Comparison of ENCODE assay signal across 27 mouse cellular contexts in the genomic region with DNA sequence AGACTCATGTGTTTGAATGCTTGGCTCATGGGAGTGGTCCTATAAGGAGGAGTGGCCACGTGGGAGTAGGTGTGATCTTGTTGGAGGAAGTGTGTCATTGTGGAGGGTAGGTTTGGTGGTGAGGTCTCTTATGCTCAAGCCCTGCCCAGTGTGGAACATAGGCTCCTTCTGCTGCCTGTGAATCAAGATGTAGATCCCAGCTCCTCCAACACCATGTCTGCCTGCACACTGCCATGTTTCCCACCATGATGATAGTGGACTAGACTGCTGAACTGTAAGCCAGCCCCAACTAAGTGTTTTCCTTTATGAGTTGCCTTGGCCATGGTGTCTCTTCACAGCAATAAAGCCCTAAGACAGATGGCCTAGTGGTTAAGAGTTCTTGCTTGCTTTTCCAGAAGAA. TPM values are rescaled to one million over a fixed set of nuclear protein-coding genes. Genes with fewer than 3 reads are reported as not detected.
DNase-seq lines count a peak whose midpoint lies in the region; ATAC-seq and TF ChIP-seq lines count a peak whose summit lies in the region.
"Had no signal": no experiment of that assay in that cellular context is flagged by ENCODE, and none has a peak within 500 bp of the region (broad histone marks: within the 10 kb centered on the region; RNA-seq: fewer than 3 reads in every experiment).

No protein-coding gene starts in this region.

- no peak overlapping the region for H3K27ac ChIP-seq in MEL (ENCODE audit: control insufficient read depth, low read depth, low read length)
- H3K27ac ChIP-seq in embryonic fibroblast, embryonic 13.5 days (ENCODE audit: insufficient read depth, low read length): no peak overlapping the region
- H3K27ac ChIP-seq: embryonic facial prominence, embryonic 10.5 days; embryonic facial prominence, embryonic 12.5 days; forebrain, embryonic 10.5 days; forebrain, embryonic 12.5 days had no signal

- no peak for DNase-seq in MEL (ENCODE audit: low read depth, low spot score)
- no peak for DNase-seq in layer of hippocampus, adult 18-20 months (ENCODE audit: low spot score in 2 of 2)
- DNase-seq: adrenal gland, adult 8-10 months; adrenal gland, postnatal 14 days; adrenal gland, postnatal 36 days; cerebellum, adult 11-12 months; cerebellum, adult 2 months; cerebellum, postnatal 10 days; cerebellum, postnatal 25 days had no signal

- peaks cover 23% of the 10 kb centered on the region for H3K79me2 ChIP-seq in MEL (ENCODE audit: control insufficient read depth, insufficient read depth, low read length, poor library complexity)

- TF ChIP-seq CTCF in MEL (IDR thresholded peaks at IDR 0.05 in 2 of 3, conservative IDR thresholded peaks at IDR 0.05 in 1 of 3; ENCODE audit: control insufficient read depth in 1 of 3, insufficient read depth in 1 of 3, low read depth in 2 of 3, low read length in 3 of 3, poor library complexity in 1 of 3, severe bottlenecking in 1 of 3): no peak
- no peak for TF ChIP-seq CTCF in embryonic fibroblast, embryonic 13.5 days (IDR thresholded peaks at IDR 0.05; ENCODE audit: borderline replicate concordance, insufficient read depth, low read length)

- H3K36me3 ChIP-seq in megakaryocyte, embryonic 14.5 days (replicated peaks; ENCODE audit: low read length): peaks cover 12% of the 10 kb centered on the region
- H3K36me3 ChIP-seq in MEL (ENCODE audit: control insufficient read depth in 1 of 2, insufficient read depth in 2 of 2, low read length in 2 of 2): peaks cover 7 to 22% of the 10 kb centered on the region in 2 experiments

- TF ChIP-seq EP300 in MEL (IDR thresholded peaks at IDR 0.05; ENCODE audit: low read depth in 1 of 2, low read length in 2 of 2): no peak

- ATAC-seq in megakaryocyte, adult 5-6 weeks (ENCODE audit: poor library complexity, severe bottlenecking): no peak
- ATAC-seq: activated CD4-positive, CD25-positive, alpha-beta regulatory T cell, adult 4 months; forebrain, embryonic 14.5 days; forebrain, embryonic 16.5 days; Patski had no signal

- H3K9ac ChIP-seq in MEL (ENCODE audit: control insufficient read depth, low read depth, low read length, poor library complexity, severe bottlenecking): no peak overlapping the region
- H3K9ac ChIP-seq: embryonic facial prominence, embryonic 12.5 days; forebrain, embryonic 12.5 days had no signal

- H3K4me1 ChIP-seq in megakaryocyte, embryonic 14.5 days: peaks cover 60% of the 10 kb centered on the region
- H3K4me1 ChIP-seq in MEL (ENCODE audit: control insufficient read depth in 1 of 2, insufficient read depth in 2 of 2, low read length in 2 of 2): peaks cover 9 to 30% of the 10 kb centered on the region in 2 experiments
- no peaks in the 10 kb centered on the region for H3K4me1 ChIP-seq in embryonic fibroblast, embryonic 13.5 days (ENCODE audit: control insufficient read depth, insufficient read depth, low read length)

- H3K9me3 ChIP-seq in megakaryocyte, embryonic 14.5 days: peaks cover 3% of the 10 kb centered on the region; the same call in 1 of the 2 replicates
- H3K9me3 ChIP-seq in MEL (replicated peaks; ENCODE audit: insufficient read depth, low read length): no peaks in the 10 kb centered on the region
- H3K9me3 ChIP-seq: embryonic facial prominence, embryonic 10.5 days; embryonic facial prominence, embryonic 12.5 days; forebrain, embryonic 10.5 days; forebrain, embryonic 12.5 days had no signal

- peak overlapping the region; percentile 18 for H3K4me3 ChIP-seq in megakaryocyte, embryonic 14.5 days (replicated peaks)
- no peak overlapping the region for H3K4me3 ChIP-seq in MEL (ENCODE audit: control insufficient read depth in 1 of 2, insufficient read depth in 1 of 2, low read depth in 2 of 2, low read length in 2 of 2)
- no peak overlapping the region for H3K4me3 ChIP-seq in embryonic fibroblast, embryonic 13.5 days (ENCODE audit: insufficient read depth, low read length)
- H3K4me3 ChIP-seq: embryonic facial prominence, embryonic 10.5 days; embryonic facial prominence, embryonic 12.5 days; erythroblast, embryonic 14.5 days; forebrain, embryonic 12.5 days had no signal

- no peak for TF ChIP-seq RAD21 in MEL (IDR thresholded peaks at IDR 0.05; ENCODE audit: low read depth, low read length)

- peaks cover 14% of the 10 kb centered on the region for H3K27me3 ChIP-seq in megakaryocyte, embryonic 14.5 days (replicated peaks)
- no peaks in the 10 kb centered on the region for H3K27me3 ChIP-seq in MEL (ENCODE audit: control insufficient read depth in 1 of 2, insufficient read depth in 2 of 2, low read length in 2 of 2)
- H3K27me3 ChIP-seq: embryonic facial prominence, embryonic 12.5 days; forebrain, embryonic 12.5 days had no signal

- TF ChIP-seq POLR2A in MEL (IDR thresholded peaks at IDR 0.05; ENCODE audit: control insufficient read depth in 1 of 2, insufficient read depth in 1 of 2, low read depth in 1 of 2, low read length in 2 of 2, poor library complexity in 1 of 2): no peak; a peak in 1 of 4 replicates
- peak; percentile 52 for TF ChIP-seq POLR2A in embryonic fibroblast, embryonic 13.5 days (IDR thresholded peaks at IDR 0.05; ENCODE audit: low read depth, low read length)

TF ChIP-seq in MEL, 35 proteins besides CTCF, POLR2A, EP300 and RAD21:
- TF ChIP-seq POLR2AphosphoS2 (IDR thresholded peaks at IDR 0.05; ENCODE audit: low read length) (peak; percentile 8; the same call in 1 of the 2 replicates), UBTF (IDR thresholded peaks at IDR 0.05; ENCODE audit: borderline replicate concordance, insufficient read depth, low read depth, low read length) (no peak)

RNA-seq across cellular contexts. Expression of gene 1700028J19Rik, which starts 2.4 kb away (rescaled TPM):
- polyA plus RNA-seq in megakaryocyte, embryonic 14.5 days (2012; ENCODE audit: insufficient read depth, low replicate concordance): not detected in 2 replicates
- total RNA-seq in megakaryocyte, adult 5-6 weeks (2015): 3.0 and 3.1 TPM in 2 replicates
- total RNA-seq in megakaryocyte, adult 5-6 weeks (2017): 0.62 and 0.94 TPM in 2 replicates
- 0.46 and 0.62 TPM in 2 replicates for total RNA-seq in MEL (2012; rRNA removed)
- 1 to 10 TPM in 1 of 2 experiments, not detected in 1; 1.2 TPM for polyA plus RNA-seq in MEL (2012; ENCODE audit: insufficient read depth in 1 of 2, insufficient read length in 2 of 2, low read depth in 1 of 2, low replicate concordance in 2 of 2, missing spikeins in 1 of 2)
- polyA plus RNA-seq in embryonic fibroblast, embryonic 13.5 days (2011; ENCODE audit: insufficient read length, low read depth, missing spikeins): 0.75 and 1.1 TPM in 2 replicates
- total RNA-seq in layer of hippocampus, adult 18-20 months (2021): under 1 TPM; 0.62 to 0.84 TPM
- polyA plus RNA-seq: erythroblast, embryonic 14.5 days had no signal

RNA-seq across cellular contexts. Expression of gene 2410002F23Rik, which starts 2.4 kb away (rescaled TPM):
- polyA plus RNA-seq in megakaryocyte, embryonic 14.5 days (2012; ENCODE audit: insufficient read depth, low replicate concordance): 90.5 and 96.5 TPM in 2 replicates
- 19.9 and 20.8 TPM in 2 replicates for total RNA-seq in megakaryocyte, adult 5-6 weeks (2015)
- 17.2 and 23.0 TPM in 2 replicates for total RNA-seq in megakaryocyte, adult 5-6 weeks (2017)
- total RNA-seq in MEL (2012; rRNA removed): 89.1 and 148 TPM in 2 replicates
- polyA plus RNA-seq in MEL (2012; ENCODE audit: insufficient read depth in 1 of 2, insufficient read length in 2 of 2, low read depth in 1 of 2, low replicate concordance in 2 of 2, missing spikeins in 1 of 2): 100 to 1,000 TPM; 174 to 841 TPM
- 71.4 and 78.0 TPM in 2 replicates for polyA plus RNA-seq in embryonic fibroblast, embryonic 13.5 days (2011; ENCODE audit: insufficient read length, low read depth, missing spikeins)
- total RNA-seq in layer of hippocampus, adult 18-20 months (2021): 10 to 100 TPM; 78.3 to 89.3 TPM

RNA-seq across cellular contexts. Expression of gene Gm36864, which starts 8.1 kb away (rescaled TPM):
- not detected in 2 replicates for polyA plus RNA-seq in megakaryocyte, embryonic 14.5 days (2012; ENCODE audit: insufficient read depth, low replicate concordance)
- total RNA-seq in megakaryocyte, adult 5-6 weeks (2015): not detected in 2 replicates
- not detected in 2 replicates for total RNA-seq in megakaryocyte, adult 5-6 weeks (2017)
- total RNA-seq in MEL (2012; rRNA removed): not detected in 2 replicates
- polyA plus RNA-seq in MEL (2012; ENCODE audit: insufficient read depth in 1 of 2, insufficient read length in 2 of 2, low read depth in 1 of 2, low replicate concordance in 2 of 2, missing spikeins in 1 of 2): under 1 TPM in 1 of 2 experiments, not detected in 1; 0.08 TPM
- polyA plus RNA-seq in embryonic fibroblast, embryonic 13.5 days (2011; ENCODE audit: insufficient read length, low read depth, missing spikeins): not detected in 2 replicates
- total RNA-seq in layer of hippocampus, adult 18-20 months (2021): not detected
- total RNA-seq: adrenal gland, adult 18-20 months; adrenal gland, adult 8-10 months; adrenal gland, postnatal 14 days; adrenal gland, postnatal 36 days; ES-E14 had no signal
- polyA plus RNA-seq: activated CD4-positive, CD25-positive, alpha-beta regulatory T cell, adult 4 months; cerebellum, adult 2 months; cortical plate, adult 2 months; embryonic facial prominence, embryonic 12.5 days; embryonic facial prominence, embryonic 14.5 days; erythroblast, embryonic 14.5 days; forebrain, embryonic 10.5 days; forebrain, embryonic 12.5 days; forebrain, embryonic 14.5 days; forebrain, embryonic 16.5 days; frontal cortex, adult 2 months; Patski had no signal

RNA-seq across cellular contexts. Expression of gene Acp4, which starts 13.1 kb away (rescaled TPM):
- polyA plus RNA-seq in megakaryocyte, embryonic 14.5 days (2012; ENCODE audit: insufficient read depth, low replicate concordance): not detected in 2 replicates
- total RNA-seq in megakaryocyte, adult 5-6 weeks (2015): not detected in 2 replicates
- total RNA-seq in megakaryocyte, adult 5-6 weeks (2017): not detected in 2 replicates
- 0.10 and 0.12 TPM in 2 replicates for total RNA-seq in MEL (2012; rRNA removed)
- polyA plus RNA-seq in MEL (2012; ENCODE audit: insufficient read depth in 1 of 2, insufficient read length in 2 of 2, low read depth in 1 of 2, low replicate concordance in 2 of 2, missing spikeins in 1 of 2): under 1 TPM in 1 of 2 experiments, not detected in 1; 0.14 TPM
- not detected in 2 replicates for polyA plus RNA-seq in embryonic fibroblast, embryonic 13.5 days (2011; ENCODE audit: insufficient read length, low read depth, missing spikeins)
- total RNA-seq in layer of hippocampus, adult 18-20 months (2021): not detected
- total RNA-seq: adrenal gland, adult 18-20 months; adrenal gland, adult 8-10 months; adrenal gland, postnatal 14 days; adrenal gland, postnatal 36 days had no signal
- polyA plus RNA-seq: activated CD4-positive, CD25-positive, alpha-beta regulatory T cell, adult 4 months; C2C12; cerebellum, adult 2 months; cortical plate, adult 2 months; embryonic facial prominence, embryonic 10.5 days; erythroblast, embryonic 14.5 days; forebrain, embryonic 10.5 days; forebrain, embryonic 14.5 days; forebrain, embryonic 16.5 days; frontal cortex, adult 2 months; Patski had no signal

RNA-seq across cellular contexts. Expression of gene Gm15517, which starts 17.2 kb away (rescaled TPM):
- polyA plus RNA-seq in megakaryocyte, embryonic 14.5 days (2012; ENCODE audit: insufficient read depth, low replicate concordance): not detected in 2 replicates
- total RNA-seq in megakaryocyte, adult 5-6 weeks (2015): not detected in 2 replicates
- not detected in 2 replicates for total RNA-seq in megakaryocyte, adult 5-6 weeks (2017)
- not detected in 2 replicates for total RNA-seq in MEL (2012; rRNA removed)
- not detected for polyA plus RNA-seq in MEL (2012; ENCODE audit: insufficient read depth in 1 of 2, insufficient read length in 2 of 2, low read depth in 1 of 2, low replicate concordance in 2 of 2, missing spikeins in 1 of 2)
- not detected in 2 replicates for polyA plus RNA-seq in embryonic fibroblast, embryonic 13.5 days (2011; ENCODE audit: insufficient read length, low read depth, missing spikeins)
- total RNA-seq in layer of hippocampus, adult 18-20 months (2021): not detected
- total RNA-seq: adrenal gland, adult 18-20 months; adrenal gland, adult 8-10 months; adrenal gland, postnatal 14 days; adrenal gland, postnatal 36 days had no signal
- polyA plus RNA-seq: activated CD4-positive, CD25-positive, alpha-beta regulatory T cell, adult 4 months; C2C12; cerebellum, adult 2 months; cortical plate, adult 2 months; embryonic facial prominence, embryonic 10.5 days; embryonic facial prominence, embryonic 12.5 days; embryonic facial prominence, embryonic 14.5 days; erythroblast, embryonic 14.5 days; forebrain, embryonic 10.5 days; forebrain, embryonic 12.5 days; forebrain, embryonic 14.5 days; forebrain, embryonic 16.5 days; Patski had no signal
